Mouse (Mus musculus): ENCODE results near the gene Dzank1. TPM values are rescaled to one million over a fixed set of nuclear protein-coding genes. Genes with fewer than 3 reads are reported as not detected.

Gene Dzank1
- total and polyA plus RNA-seq, 3 experiments: 0.08 to 0.35 TPM; not detected in 1

Other genes with a start within 250 kb of the Dzank1 start
- gene Ovol2, start 195.3 kb downstream of the Dzank1 start, total RNA-seq (2012; rRNA removed): not detected in 2 replicates
- gene Ovol2, start 195.3 kb downstream of the Dzank1 start, polyA plus RNA-seq (2012; ENCODE audit: insufficient read depth in 1 of 2, insufficient read length in 2 of 2, low read depth in 1 of 2, low replicate concordance in 2 of 2, missing spikeins in 1 of 2): not detected
- 24.6 and 25.9 TPM in 2 replicates for gene Kat14, start 158.4 kb downstream of the Dzank1 start, total RNA-seq (2012; rRNA removed)
- gene Kat14, start 158.4 kb downstream of the Dzank1 start, polyA plus RNA-seq (2012; ENCODE audit: insufficient read depth in 1 of 2, insufficient read length in 2 of 2, low read depth in 1 of 2, low replicate concordance in 2 of 2, missing spikeins in 1 of 2): 10 to 100 TPM in 1 of 2 experiments, not detected in 1; 52.9 TPM
- gene Pet117, start 158.4 kb downstream of the Dzank1 start, total RNA-seq (2012; rRNA removed): not detected in 2 replicates
- not detected for gene Pet117, start 158.4 kb downstream of the Dzank1 start, polyA plus RNA-seq (2012; ENCODE audit: insufficient read depth in 1 of 2, insufficient read length in 2 of 2, low read depth in 1 of 2, low replicate concordance in 2 of 2, missing spikeins in 1 of 2)
- 23.6 and 27.3 TPM in 2 replicates for gene Polr3f, start 304 bp upstream of the Dzank1 start, total RNA-seq (2012; rRNA removed)
- 10 to 100 TPM in 1 of 2 experiments, not detected in 1; 17.9 TPM for gene Polr3f, start 304 bp upstream of the Dzank1 start, polyA plus RNA-seq (2012; ENCODE audit: insufficient read depth in 1 of 2, insufficient read length in 2 of 2, low read depth in 1 of 2, low replicate concordance in 2 of 2, missing spikeins in 1 of 2)
- 0.07 and 0.08 TPM in 2 replicates for gene Rbbp9, start 23.5 kb upstream of the Dzank1 start, total RNA-seq (2012; rRNA removed)
- under 1 TPM in 1 of 2 experiments, not detected in 1; 0.15 TPM for gene Rbbp9, start 23.5 kb upstream of the Dzank1 start, polyA plus RNA-seq (2012; ENCODE audit: insufficient read depth in 1 of 2, insufficient read length in 2 of 2, low read depth in 1 of 2, low replicate concordance in 2 of 2, missing spikeins in 1 of 2)
- gene Sec23b, start 28.8 kb upstream of the Dzank1 start, total RNA-seq (2012; rRNA removed): 76.8 and 89.8 TPM in 2 replicates
- 10 to 100 TPM in 1 of 2 experiments, not detected in 1; 78.7 TPM for gene Sec23b, start 28.8 kb upstream of the Dzank1 start, polyA plus RNA-seq (2012; ENCODE audit: insufficient read depth in 1 of 2, insufficient read length in 2 of 2, low read depth in 1 of 2, low replicate concordance in 2 of 2, missing spikeins in 1 of 2)
- gene Smim26, start 66.6 kb upstream of the Dzank1 start, total RNA-seq (2012; rRNA removed): 24.6 and 28.6 TPM in 2 replicates
- 10 to 100 TPM in 1 of 2 experiments, not detected in 1; 16.4 TPM for gene Smim26, start 66.6 kb upstream of the Dzank1 start, polyA plus RNA-seq (2012; ENCODE audit: insufficient read depth in 1 of 2, insufficient read length in 2 of 2, low read depth in 1 of 2, low replicate concordance in 2 of 2, missing spikeins in 1 of 2)
- gene Dtd1, start 72.5 kb upstream of the Dzank1 start, total RNA-seq (2012; rRNA removed): 28.8 and 32.5 TPM in 2 replicates
- gene Dtd1, start 72.5 kb upstream of the Dzank1 start, polyA plus RNA-seq (2012; ENCODE audit: insufficient read depth in 1 of 2, insufficient read length in 2 of 2, low read depth in 1 of 2, low replicate concordance in 2 of 2, missing spikeins in 1 of 2): 10 to 100 TPM in 1 of 2 experiments, not detected in 1; 36.0 TPM